Mouse (Mus musculus): ENCODE results near the gene Trpv1. TPM values are rescaled to one million over a fixed set of nuclear protein-coding genes. Genes with fewer than 3 reads are reported as not detected.
A peak's percentile ranks its signal among the peaks of the same experiment; 100 is the strongest.

The Trpv1 gene
- polyA plus RNA-seq (2016; fragmentation: Nextera tagmentation; extraction: Ambion mirVana) = not detected in 2 replicates

- Histone ChIP-seq H3K9me3 (no peaks in the 10 kb centered on the region), H3K4me3 (no peak within 1 kb of the TSS), H3K4me1 (no peaks in the 10 kb centered on the region), H3K36me3 (no peaks in the 10 kb centered on the region), H3K27me3 (ENCODE audit: insufficient read depth, poor library complexity, severe bottlenecking) (peaks cover 8% of the 10 kb centered on the region; the same call in 1 of the 2 replicates), H3K27ac (no peak within 1 kb of the TSS)
- DNase-seq (ENCODE audit: low spot score) = no peak
- WGBS = 84% methylated on average over 5 of the region's 5 CpGs
Measured at GRCm38 (mm10) chr11:73233992-73234391, at the start of gene Trpv1. Trpv1 (plus strand) TSS chr11:73234292.

- no peaks in the 10 kb centered on the region for H3K27me3 ChIP-seq (ENCODE audit: insufficient read depth, poor library complexity, severe bottlenecking)
- no peaks in the 10 kb centered on the region for H3K4me1 ChIP-seq
- no peak for DNase-seq (ENCODE audit: low spot score)
- H3K4me3 ChIP-seq = no peak overlapping the region
- H3K9me3 ChIP-seq = no peaks in the 10 kb centered on the region
- H3K27ac ChIP-seq = no peak overlapping the region
- H3K36me3 ChIP-seq = peaks cover 72% of the 10 kb centered on the region
- whole genome bisulfite sequencing = 89% methylated on average over 10 of the region's 10 CpGs
Measured at GRCm38 (mm10) chr11:73185872-73186615, 48.0 kb upstream of the Trpv1 start.

- Histone ChIP-seq H3K27ac (no peak overlapping the region), H3K4me3 (no peak overlapping the region), H3K27me3 (ENCODE audit: insufficient read depth, poor library complexity, severe bottlenecking) (no peaks in the 10 kb centered on the region), H3K36me3 (peaks cover 77% of the 10 kb centered on the region), H3K9me3 (no peaks in the 10 kb centered on the region), H3K4me1 (no peaks in the 10 kb centered on the region)
- 84% methylated on average over 6 of the region's 6 CpGs for WGBS
- DNase-seq (ENCODE audit: low spot score) = no peak
Measured at GRCm38 (mm10) chr11:73187231-73187630, 46.9 kb upstream of the Trpv1 start.

- Histone ChIP-seq H3K27ac (no peak overlapping the region), H3K9me3 (no peaks in the 10 kb centered on the region), H3K27me3 (ENCODE audit: insufficient read depth, poor library complexity, severe bottlenecking) (no peaks in the 10 kb centered on the region), H3K4me1 (peaks cover 4% of the 10 kb centered on the region; the same call in 1 of the 2 replicates), H3K4me3 (no peak overlapping the region), H3K36me3 (peaks cover 38% of the 10 kb centered on the region)
- 75% methylated on average over 6 of the region's 6 CpGs for WGBS
- no peak for DNase-seq (ENCODE audit: low spot score)
Measured at GRCm38 (mm10) chr11:73193047-73193446, 41.0 kb upstream of the Trpv1 start.

- 78% methylated on average over 2 of the region's 2 CpGs for WGBS
- no peak overlapping the region for H3K4me3 ChIP-seq
- no peak overlapping the region for H3K27ac ChIP-seq
- H3K4me1 ChIP-seq = peaks cover 6% of the 10 kb centered on the region; the same call in 1 of the 2 replicates
- no peaks in the 10 kb centered on the region for H3K27me3 ChIP-seq (ENCODE audit: insufficient read depth, poor library complexity, severe bottlenecking)
- peaks cover 28% of the 10 kb centered on the region for H3K36me3 ChIP-seq
- no peak for DNase-seq (ENCODE audit: low spot score)
- no peaks in the 10 kb centered on the region for H3K9me3 ChIP-seq
Measured at GRCm38 (mm10) chr11:73194444-73194843, 39.6 kb upstream of the Trpv1 start.

- H3K9me3 ChIP-seq = no peaks in the 10 kb centered on the region
- H3K27me3 ChIP-seq (ENCODE audit: insufficient read depth, poor library complexity, severe bottlenecking) = no peaks in the 10 kb centered on the region
- H3K27ac ChIP-seq = peak overlapping the region; percentile 87
- peak overlapping the region; percentile 87 for H3K4me3 ChIP-seq
- 0 out of 2 replicates have a peak, but pooled peaks cover 7% of the 10 kb centered on the region for H3K36me3 ChIP-seq
- peaks cover 12% of the 10 kb centered on the region; the same call in 1 of the 2 replicates for H3K4me1 ChIP-seq
- 7% methylated on average over 1 of the region's 1 CpGs for WGBS
- DNase-seq (ENCODE audit: low spot score) = no peak
Measured at GRCm38 (mm10) chr11:73198190-73198589, 35.9 kb upstream of the Trpv1 start.

GRCm38 (mm10) chr11:73198603-73199229 is 35.4 kb upstream of the Trpv1 start, which contains the start of gene Ctns:
Ctns (minus strand) TSS chr11:73199042.
- Histone ChIP-seq H3K27ac (peak within 1 kb of the TSS; percentile 87), H3K36me3 (0 out of 2 replicates have a peak, but pooled peaks cover 7% of the 10 kb centered on the region), H3K4me1 (peaks cover 12% of the 10 kb centered on the region; the same call in 1 of the 2 replicates), H3K9me3 (no peaks in the 10 kb centered on the region), H3K4me3 (peak within 1 kb of the TSS; percentile 87), H3K27me3 (ENCODE audit: insufficient read depth, poor library complexity, severe bottlenecking) (no peaks in the 10 kb centered on the region)
- DNase-seq (ENCODE audit: low spot score) = peak; percentile 97
- 2% methylated on average over 22 of the region's 22 CpGs for WGBS

GRCm38 (mm10) chr11:73199230-73199712 is 34.8 kb upstream of the Trpv1 start, which contains the start of gene Shpk:
Shpk (plus strand) TSS chr11:73199460.
- Histone ChIP-seq H3K9me3 (no peaks in the 10 kb centered on the region), H3K36me3 (0 out of 2 replicates have a peak, but pooled peaks cover 6% of the 10 kb centered on the region), H3K27ac (peak within 1 kb of the TSS; percentile 87), H3K27me3 (ENCODE audit: insufficient read depth, poor library complexity, severe bottlenecking) (no peaks in the 10 kb centered on the region), H3K4me3 (peak within 1 kb of the TSS; percentile 87), H3K4me1 (peaks cover 12% of the 10 kb centered on the region; the same call in 1 of the 2 replicates)
- under 1% methylated on average over 32 of the region's 32 CpGs for WGBS
- peak; percentile 98 for DNase-seq (ENCODE audit: low spot score)

GRCm38 (mm10) chr11:73199879-73200278 is 34.2 kb upstream of the Trpv1 start:
- Histone ChIP-seq H3K9me3 (no peaks in the 10 kb centered on the region), H3K4me3 (peak overlapping the region; percentile 87), H3K27ac (peak overlapping the region; percentile 87; the same call in 1 of the 2 replicates), H3K4me1 (peaks cover 12% of the 10 kb centered on the region; the same call in 1 of the 2 replicates), H3K27me3 (ENCODE audit: insufficient read depth, poor library complexity, severe bottlenecking) (no peaks in the 10 kb centered on the region), H3K36me3 (0 out of 2 replicates have a peak, but pooled peaks cover 4% of the 10 kb centered on the region)
- no peak for DNase-seq (ENCODE audit: low spot score)
- WGBS = 3% methylated on average over 12 of the region's 12 CpGs

- 79% methylated on average over 2 of the region's 2 CpGs for WGBS
- Histone ChIP-seq H3K36me3 (no peaks in the 10 kb centered on the region), H3K4me3 (no peak overlapping the region), H3K27ac (no peak overlapping the region), H3K9me3 (no peaks in the 10 kb centered on the region), H3K27me3 (ENCODE audit: insufficient read depth, poor library complexity, severe bottlenecking) (no peaks in the 10 kb centered on the region), H3K4me1 (peaks cover 12% of the 10 kb centered on the region; the same call in 1 of the 2 replicates)
- DNase-seq (ENCODE audit: low spot score) = no peak
Measured at GRCm38 (mm10) chr11:73201021-73201420, 33.1 kb upstream of the Trpv1 start.

GRCm38 (mm10) chr11:73201597-73201996 is 32.5 kb upstream of the Trpv1 start:
- H3K27ac ChIP-seq = no peak overlapping the region
- DNase-seq (ENCODE audit: low spot score) = no peak
- no peak overlapping the region for H3K4me3 ChIP-seq
- peaks cover 12% of the 10 kb centered on the region; the same call in 1 of the 2 replicates for H3K4me1 ChIP-seq
- 35% methylated on average over 4 of the region's 4 CpGs for WGBS
- no peaks in the 10 kb centered on the region for H3K36me3 ChIP-seq
- H3K9me3 ChIP-seq = no peaks in the 10 kb centered on the region
- H3K27me3 ChIP-seq (ENCODE audit: insufficient read depth, poor library complexity, severe bottlenecking) = no peaks in the 10 kb centered on the region

GRCm38 (mm10) chr11:73203895-73204294 is 30.2 kb upstream of the Trpv1 start:
- no peak overlapping the region for H3K27ac ChIP-seq
- H3K36me3 ChIP-seq = no peaks in the 10 kb centered on the region
- peaks cover 6% of the 10 kb centered on the region; the same call in 1 of the 2 replicates for H3K4me1 ChIP-seq
- 84% methylated on average over 8 of the region's 8 CpGs for WGBS
- DNase-seq (ENCODE audit: low spot score) = no peak
- no peaks in the 10 kb centered on the region for H3K27me3 ChIP-seq (ENCODE audit: insufficient read depth, poor library complexity, severe bottlenecking)
- no peak overlapping the region for H3K4me3 ChIP-seq
- H3K9me3 ChIP-seq = no peaks in the 10 kb centered on the region

- 68% methylated on average over 7 of the region's 7 CpGs for WGBS
- DNase-seq (ENCODE audit: low spot score) = no peak
- Histone ChIP-seq H3K4me3 (no peak overlapping the region), H3K27me3 (ENCODE audit: insufficient read depth, poor library complexity, severe bottlenecking) (no peaks in the 10 kb centered on the region), H3K36me3 (no peaks in the 10 kb centered on the region), H3K9me3 (no peaks in the 10 kb centered on the region), H3K27ac (no peak overlapping the region), H3K4me1 (no peaks in the 10 kb centered on the region)
Measured at GRCm38 (mm10) chr11:73205194-73205593, 28.9 kb upstream of the Trpv1 start.

Measured in heart, embryonic 10.5 days (tissue).